Mouse (Mus musculus): ENCODE measurements around the gene Gch1. TPM values are rescaled to one million over a fixed set of nuclear protein-coding genes. Genes with fewer than 3 reads are reported as not detected.
"Not testable (repeated sequence)": the region's sequence is repeated elsewhere in the genome, so short reads cannot be mapped to it uniquely, and the experiment has no call there.

Gene Gch1
- total RNA-seq, 1 experiment from 2014 or later, result 4.3 TPM

GRCm38 (mm10) chr14:47170499-47171109, 18.6 kb downstream of the Gch1 start:
- no peak for ATAC-seq (replicated peaks; ENCODE audit: low read depth, poor library complexity, severe bottlenecking)

- peak; percentile 15; the same call in 1 of the 2 replicates for ATAC-seq (replicated peaks; ENCODE audit: low read depth, poor library complexity, severe bottlenecking)
These were observed 19.4 kb downstream of the Gch1 start for GRCm38 (mm10) chr14:47169677-47170410.

- no peak for ATAC-seq (replicated peaks; ENCODE audit: low read depth, poor library complexity, severe bottlenecking)
These were observed 23.5 kb downstream of the Gch1 start for GRCm38 (mm10) chr14:47165741-47166140.

- ATAC-seq (replicated peaks; ENCODE audit: low read depth, poor library complexity, severe bottlenecking), result peak; percentile 67
These were observed 24.1 kb downstream of the Gch1 start for GRCm38 (mm10) chr14:47165117-47165516.

- ATAC-seq (replicated peaks; ENCODE audit: low read depth, poor library complexity, severe bottlenecking), result peak; percentile 54
These were observed 27.2 kb downstream of the Gch1 start for GRCm38 (mm10) chr14:47161921-47162427.

DNA sequence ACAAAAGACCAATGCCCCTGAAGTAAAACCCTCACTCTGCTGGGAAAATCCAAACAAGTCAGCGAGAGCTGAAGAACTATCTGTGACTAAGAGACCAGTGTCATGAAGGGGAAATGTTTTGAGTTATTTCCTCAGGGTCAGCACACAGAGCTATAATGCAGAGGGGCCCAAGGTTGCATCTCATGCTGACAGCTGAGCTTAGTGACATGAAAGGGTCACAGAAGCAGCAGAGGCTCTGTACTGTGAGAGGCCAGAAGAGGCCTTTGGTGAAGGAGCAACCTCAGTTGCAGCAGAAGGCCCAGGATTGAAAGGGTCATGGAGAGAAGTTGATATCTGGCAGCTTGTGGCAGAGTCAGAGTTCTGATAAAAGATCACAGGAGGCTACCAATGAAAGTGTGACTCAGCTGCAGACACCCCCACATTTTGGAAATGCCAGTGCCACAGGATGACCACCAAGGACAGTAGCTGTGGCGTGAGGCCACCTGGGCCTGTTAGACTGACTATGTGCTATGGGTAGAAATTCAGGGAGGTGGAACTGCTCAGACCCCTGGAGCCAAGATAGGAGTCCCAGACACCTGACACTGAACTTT, 29.1 kb downstream of the Gch1 start:
- no peak for ATAC-seq (replicated peaks; ENCODE audit: low read depth, poor library complexity, severe bottlenecking)

- ATAC-seq (replicated peaks; ENCODE audit: low read depth, poor library complexity, severe bottlenecking), result no peak
These were observed 34.9 kb downstream of the Gch1 start for GRCm38 (mm10) chr14:47154303-47154702.

GRCm38 (mm10) chr14:47151306-47151705, 37.9 kb downstream of the Gch1 start:
- ATAC-seq (replicated peaks; ENCODE audit: low read depth, poor library complexity, severe bottlenecking), result no peak

DNA sequence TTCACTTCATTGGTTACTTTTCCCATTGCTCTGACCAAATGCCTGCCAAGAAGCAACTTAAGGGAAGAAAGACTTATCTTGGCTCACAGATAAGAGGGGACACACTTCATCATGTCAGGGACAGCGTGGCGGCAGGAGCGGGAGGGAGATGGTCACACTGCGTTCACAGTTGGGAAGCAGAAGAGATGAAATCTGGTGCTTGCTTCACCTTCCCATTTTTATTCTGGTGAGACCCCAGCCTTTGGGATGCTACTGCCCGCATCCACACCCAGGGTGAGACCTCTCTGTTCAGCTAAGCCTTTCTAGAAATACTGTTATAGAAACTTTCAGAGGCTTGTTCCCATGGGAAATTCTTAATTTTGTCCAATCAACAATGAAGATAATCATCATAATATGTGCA, 44.9 kb downstream of the Gch1 start:
- no peak for ATAC-seq (replicated peaks; ENCODE audit: low read depth, poor library complexity, severe bottlenecking)

- ATAC-seq (replicated peaks; ENCODE audit: low read depth, poor library complexity, severe bottlenecking), result peak; percentile 88
These were observed 50.4 kb downstream of the Gch1 start for GRCm38 (mm10) chr14:47138853-47139252.

GRCm38 (mm10) chr14:47136637-47137036, 52.6 kb downstream of the Gch1 start:
- ATAC-seq (replicated peaks; ENCODE audit: low read depth, poor library complexity, severe bottlenecking), result no peak

- no peak for ATAC-seq (replicated peaks; ENCODE audit: low read depth, poor library complexity, severe bottlenecking)
These were observed 55.3 kb downstream of the Gch1 start for GRCm38 (mm10) chr14:47133948-47134347.

- no peak for ATAC-seq (replicated peaks; ENCODE audit: low read depth, poor library complexity, severe bottlenecking)
These were observed 61.2 kb downstream of the Gch1 start for GRCm38 (mm10) chr14:47127987-47128386.

- ATAC-seq (replicated peaks; ENCODE audit: low read depth, poor library complexity, severe bottlenecking), result peak; percentile 46
These were observed 71.7 kb downstream of the Gch1 start for GRCm38 (mm10) chr14:47117522-47117921.

DNA sequence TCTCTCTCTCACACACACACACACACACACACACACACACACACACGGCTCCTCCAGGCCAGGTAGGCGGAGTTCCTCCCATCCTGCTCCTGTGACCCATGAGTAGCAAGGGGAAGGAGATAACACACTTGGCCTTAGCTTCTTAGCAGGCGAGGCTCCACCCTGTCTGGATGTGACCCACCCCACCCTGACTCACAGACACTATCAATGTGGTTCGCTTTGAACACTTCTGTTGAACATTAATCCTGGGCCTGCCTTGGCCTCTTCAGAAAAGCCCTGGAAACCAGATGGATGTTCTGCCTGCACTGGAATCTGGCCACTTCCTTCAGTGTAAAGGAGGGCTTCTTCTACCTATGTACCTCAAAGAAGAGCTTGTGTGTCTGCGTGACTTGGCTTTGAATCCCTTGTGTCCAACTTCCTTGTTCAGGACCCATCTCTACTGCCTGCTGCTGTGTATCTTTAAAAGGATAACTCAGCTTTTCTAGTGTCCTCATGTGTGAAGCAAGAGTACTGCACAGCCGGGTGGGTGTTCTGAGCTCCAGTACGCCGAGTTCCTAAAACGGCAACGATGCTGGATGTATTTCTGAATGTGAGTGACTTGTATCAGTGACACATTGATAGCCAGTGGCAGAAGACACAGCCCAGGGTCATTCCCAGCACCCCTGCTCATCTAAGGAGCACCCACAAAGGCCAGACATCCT, 73.0 kb downstream of the Gch1 start:
- peak; percentile 68 for ATAC-seq (replicated peaks; ENCODE audit: low read depth, poor library complexity, severe bottlenecking)

- no peak for ATAC-seq (replicated peaks; ENCODE audit: low read depth, poor library complexity, severe bottlenecking)
These were observed 74.1 kb downstream of the Gch1 start for GRCm38 (mm10) chr14:47115154-47115553.

GRCm38 (mm10) chr14:47111341-47111740, 77.9 kb downstream of the Gch1 start:
- ATAC-seq (replicated peaks; ENCODE audit: low read depth, poor library complexity, severe bottlenecking), result no peak

DNA sequence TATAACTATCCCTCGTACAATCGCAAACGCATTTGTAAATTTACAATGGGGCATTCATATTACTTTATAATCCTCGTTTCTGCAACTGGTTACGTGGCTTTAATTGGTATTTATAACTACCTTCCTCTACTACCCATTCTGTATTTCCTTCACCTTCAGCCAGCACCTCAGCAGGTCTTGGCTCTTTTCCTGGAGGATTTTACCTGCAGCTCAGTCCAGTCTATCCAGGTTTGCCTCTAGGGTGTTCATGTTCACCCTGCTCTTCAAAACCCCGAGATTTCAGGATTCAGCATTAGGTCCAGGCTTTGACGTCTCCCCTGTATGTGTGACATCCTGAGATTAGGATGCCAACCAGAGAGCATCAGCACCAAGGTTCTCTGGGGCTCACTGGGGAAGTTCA, 78.8 kb downstream of the Gch1 start:
- not testable (repeated sequence) for ATAC-seq (replicated peaks; ENCODE audit: low read depth, poor library complexity, severe bottlenecking)

DNA sequence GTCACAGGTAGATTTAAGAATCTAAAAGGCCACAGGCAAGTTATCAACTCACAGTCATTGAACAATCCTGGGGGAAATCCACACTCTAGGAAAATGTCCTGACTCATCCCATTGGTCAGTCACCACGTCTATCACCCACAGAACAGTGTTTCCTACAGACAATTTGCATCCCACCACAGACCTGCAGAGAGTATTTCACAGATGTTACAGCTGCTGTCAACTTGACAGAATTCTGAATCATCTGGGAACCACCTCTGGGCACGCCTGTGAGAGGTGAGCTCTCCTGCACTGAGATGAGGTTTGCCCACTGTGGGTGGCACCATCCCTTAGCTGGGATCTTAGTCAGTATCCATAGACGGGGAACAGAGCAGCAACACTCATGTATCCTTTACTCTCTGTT, 81.8 kb downstream of the Gch1 start:
- peak; percentile 19; the same call in 1 of the 2 replicates for ATAC-seq (replicated peaks; ENCODE audit: low read depth, poor library complexity, severe bottlenecking)

- no peak for ATAC-seq (replicated peaks; ENCODE audit: low read depth, poor library complexity, severe bottlenecking)
These were observed 83.5 kb downstream of the Gch1 start for GRCm38 (mm10) chr14:47105755-47106154.

DNA sequence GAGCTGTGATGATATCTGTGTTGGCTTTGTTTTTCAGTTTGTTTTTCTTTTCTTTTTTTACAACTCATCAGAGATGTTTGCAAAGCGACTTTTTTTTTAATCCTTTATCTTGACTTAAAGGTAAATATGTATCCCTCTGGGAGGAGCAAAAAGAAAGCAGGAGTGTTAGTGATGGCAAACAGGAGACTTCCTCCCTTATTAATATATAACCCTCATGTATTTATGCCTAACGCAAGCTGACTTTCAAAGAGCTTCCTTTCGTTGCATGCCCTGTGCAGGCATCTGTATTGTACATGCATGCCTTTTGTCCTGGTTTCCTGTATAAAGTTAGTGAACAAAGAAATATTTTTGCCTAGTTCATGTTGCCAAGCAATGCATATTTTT, 84.0 kb downstream of the Gch1 start:
- ATAC-seq (replicated peaks; ENCODE audit: low read depth, poor library complexity, severe bottlenecking), result no peak
